Mouse (Mus musculus) bone marrow, adult 2 months (tissue): ENCODE data around the gene Tbxas1.

Source experiments
- CTCF ChIP-seq: fragments of 200-500 bp; IDR thresholded peaks from 2 replicates; pipeline ENCODE4 v1.5.1; 2011; ENCODE audit warnings: low read length, control low read depth; ENCODE audit not compliant: control insufficient read depth, insufficient read depth
- POLR2A ChIP-seq: fragments of 200-500 bp; IDR thresholded peaks from 2 replicates; pipeline ENCODE4 v1.6.1; 2011; ENCODE audit warnings: low read depth, mild to moderate bottlenecking, control low read depth, low read length, borderline replicate concordance; ENCODE audit not compliant: control insufficient read depth

DNA sequence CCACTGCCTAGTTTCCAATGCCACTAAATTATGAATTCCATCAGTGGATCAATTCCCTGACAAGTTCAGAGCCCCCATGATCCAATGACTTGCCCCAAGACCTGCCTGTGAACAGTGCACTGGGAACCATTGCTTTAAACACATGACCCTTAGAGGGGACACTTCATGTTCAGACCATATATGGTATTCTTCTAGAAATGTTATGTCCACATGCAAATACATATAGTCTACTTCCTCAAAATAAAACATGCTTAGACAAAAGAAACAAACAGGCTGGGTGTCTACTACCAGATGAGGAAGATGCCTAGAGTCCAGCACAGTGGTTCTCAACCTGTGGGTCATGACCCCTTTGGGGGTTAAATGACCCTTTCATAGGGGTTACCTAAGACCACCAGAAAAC is 201.3 kb downstream of the Tbxas1 start:
- TF ChIP-seq POLR2A (no peak), CTCF (no peak)
